Mouse (Mus musculus): ENCODE measurements around the gene Gldc.

Gene Gldc

DNA sequence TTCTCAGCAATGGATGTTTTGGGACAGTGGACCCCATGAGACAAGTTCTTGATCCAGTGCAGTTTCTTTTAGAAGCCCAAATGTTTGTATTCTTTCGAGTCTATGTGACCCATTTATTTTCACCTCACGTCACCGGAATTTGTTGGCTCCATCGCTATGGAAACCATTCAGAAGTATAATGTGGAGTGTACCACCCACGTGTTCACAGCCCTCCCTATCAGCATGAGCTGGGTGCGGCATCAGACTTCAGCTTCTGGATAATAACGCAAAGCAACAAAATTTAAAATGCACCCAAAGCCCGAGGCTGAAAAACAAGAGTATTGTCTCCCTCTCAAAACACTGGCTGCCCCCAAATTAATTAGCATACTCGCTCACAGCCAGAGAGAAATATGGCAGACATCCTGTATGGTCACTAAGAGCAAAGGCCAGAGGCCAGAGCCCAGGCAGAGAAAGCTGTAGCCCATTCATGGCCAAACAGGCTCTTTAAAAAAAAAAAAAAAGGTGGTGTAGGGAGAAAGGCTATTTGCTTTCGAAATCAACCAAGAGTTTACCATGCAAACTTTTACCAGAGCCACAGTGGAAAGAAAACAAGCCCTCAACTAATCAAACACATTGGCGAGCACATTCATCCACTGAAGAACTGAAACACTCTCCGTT lies 18.1 kb downstream of the Gldc start:
- DNase-seq (ENCODE audit: low spot score), result no peak

DNA sequence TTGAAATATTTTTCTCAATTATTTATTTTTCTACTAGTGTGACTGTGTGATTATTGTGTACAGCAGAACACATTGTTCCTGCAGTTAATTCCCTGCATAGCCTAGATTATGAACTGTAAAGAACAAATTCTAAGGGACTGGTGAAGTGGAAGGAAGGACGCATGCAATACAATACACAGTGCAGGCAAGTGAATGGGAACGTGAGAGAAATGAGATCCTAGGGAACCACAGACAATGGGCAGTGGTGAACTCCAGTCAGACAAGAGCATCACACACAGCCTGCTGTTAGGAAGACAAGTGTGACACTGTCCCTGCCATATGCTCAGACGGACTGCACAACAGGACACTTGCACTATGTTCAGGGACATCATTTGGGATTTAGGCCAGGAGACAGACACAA lies 21.5 kb downstream of the Gldc start:
- DNase-seq (ENCODE audit: low spot score), result no peak

DNA sequence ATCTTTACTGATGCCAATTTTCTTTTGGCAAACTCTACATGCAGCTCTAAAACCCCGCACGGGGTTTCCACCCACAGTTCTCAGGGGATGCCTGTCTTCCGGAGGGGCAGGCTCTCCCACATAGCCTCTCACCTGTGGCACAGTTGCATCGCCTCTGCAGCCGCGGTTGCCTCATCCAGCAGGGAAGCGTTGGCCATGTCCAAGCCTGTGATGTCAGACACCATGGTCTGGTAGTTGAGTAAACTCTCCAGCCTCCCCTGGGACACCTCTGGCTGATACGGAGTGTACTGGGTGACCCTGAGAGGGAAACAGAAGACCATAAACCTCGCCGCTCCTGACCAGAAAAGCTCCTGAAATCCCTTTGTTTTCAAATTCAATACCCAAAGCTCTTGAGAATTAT lies 23.9 kb downstream of the Gldc start:
- no peak for DNase-seq (ENCODE audit: low spot score)

DNA sequence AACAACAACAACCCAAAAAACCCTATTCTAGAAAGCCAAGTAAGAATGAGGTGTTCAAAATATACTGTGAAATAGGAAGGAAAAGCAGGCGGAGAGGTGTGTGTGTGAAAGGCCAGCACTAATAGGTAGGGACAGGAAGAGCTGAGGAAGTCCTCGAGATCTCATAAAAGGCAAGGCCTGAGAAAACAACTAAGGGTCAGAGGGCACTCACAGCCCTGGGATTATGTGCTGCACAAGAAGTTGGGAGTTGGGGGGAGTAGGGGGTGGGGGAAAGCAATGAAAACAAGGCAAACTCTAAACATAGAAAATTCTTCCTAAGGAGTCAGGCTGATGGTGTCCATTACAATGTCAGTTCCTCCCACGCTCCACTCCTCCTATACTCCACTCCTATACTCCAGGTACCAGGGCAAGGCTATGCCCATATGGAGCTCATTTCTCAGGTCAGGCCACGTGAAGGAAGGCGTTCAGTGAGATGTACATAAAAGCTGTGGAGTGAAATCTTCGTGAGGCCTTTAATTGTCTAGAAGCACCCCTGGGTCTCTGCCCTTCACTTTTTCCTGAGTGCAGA lies 25.9 kb downstream of the Gldc start:
- no peak for DNase-seq (ENCODE audit: low spot score)

DNA sequence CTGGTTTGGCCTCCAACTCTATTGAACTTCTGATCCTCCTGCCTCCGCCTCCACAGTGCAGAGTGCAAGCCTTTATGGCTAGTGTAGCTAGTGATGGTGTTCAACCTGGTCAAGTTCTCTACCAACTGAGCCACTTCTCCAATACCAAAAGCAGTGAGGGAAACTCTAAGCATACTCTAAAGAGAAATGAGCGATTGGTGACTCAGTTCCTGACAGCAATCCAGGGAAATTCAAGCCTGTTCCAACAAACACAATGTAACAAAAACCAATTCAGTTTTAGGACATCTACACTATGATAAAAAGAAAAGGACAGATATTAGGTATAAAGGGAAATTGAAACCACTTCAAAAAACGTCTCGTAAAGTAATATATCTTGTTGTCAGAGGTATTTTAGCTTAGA lies 27.9 kb downstream of the Gldc start:
- DNase-seq (ENCODE audit: low spot score), result no peak

DNA sequence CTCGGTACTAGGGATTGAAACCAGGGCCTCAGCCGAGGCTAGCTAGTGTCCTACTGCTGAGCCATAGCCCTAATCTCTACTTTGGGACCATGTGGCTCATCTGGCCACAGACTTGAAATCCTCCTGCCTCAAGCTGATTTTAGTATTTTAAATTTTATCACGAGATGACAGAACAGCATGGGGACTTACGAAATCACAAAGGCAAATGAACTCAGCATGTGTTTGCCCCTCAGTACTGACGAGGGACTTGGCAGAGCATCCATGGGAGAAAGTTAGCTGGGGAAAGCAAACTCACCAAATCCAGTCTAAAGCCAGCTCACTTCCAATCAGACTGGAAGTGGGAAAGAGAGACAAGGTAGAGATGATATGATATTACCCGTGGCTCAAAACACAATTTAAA lies 28.5 kb downstream of the Gldc start:
- no peak for DNase-seq (ENCODE audit: low spot score)

DNA sequence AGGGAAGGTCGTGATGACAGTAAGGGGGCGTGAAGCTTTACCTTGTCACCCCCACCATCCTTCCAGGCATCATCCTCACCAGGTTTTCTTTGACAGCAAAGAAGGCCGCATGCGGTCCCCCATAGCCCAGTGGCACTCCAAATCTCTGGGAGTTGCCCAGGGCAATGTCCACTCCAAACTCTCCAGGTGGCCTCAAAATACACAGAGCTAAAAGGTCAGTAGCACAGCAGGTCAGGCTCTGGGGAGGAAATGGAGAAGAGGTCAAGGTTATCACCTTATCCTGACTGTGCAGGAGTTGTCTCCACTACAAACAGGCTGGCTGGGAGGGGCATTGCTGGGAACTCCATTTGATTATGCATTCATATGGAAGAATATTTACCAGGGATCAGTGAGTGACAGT lies 30.1 kb downstream of the Gldc start:
- no peak for DNase-seq (ENCODE audit: low spot score)

DNA sequence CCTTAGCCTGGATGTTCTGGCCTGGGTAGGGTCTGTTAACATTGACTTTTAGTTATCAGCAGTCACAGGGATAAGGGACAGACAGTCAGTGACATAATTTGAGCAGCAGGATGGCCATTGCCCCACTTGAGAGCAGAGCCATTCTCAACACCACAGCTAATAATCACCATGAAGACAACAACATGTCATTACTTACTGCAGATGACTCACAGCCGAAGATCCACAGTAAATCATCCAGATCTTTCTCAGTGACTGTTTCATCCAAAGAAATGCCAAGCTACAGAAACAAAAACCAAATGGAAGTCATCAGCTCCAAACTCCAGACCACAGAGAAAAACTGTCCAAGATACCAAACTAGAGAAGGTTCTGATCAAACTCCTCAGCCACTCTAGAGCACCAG lies 38.9 kb downstream of the Gldc start:
- no peak for DNase-seq (ENCODE audit: low spot score)

DNA sequence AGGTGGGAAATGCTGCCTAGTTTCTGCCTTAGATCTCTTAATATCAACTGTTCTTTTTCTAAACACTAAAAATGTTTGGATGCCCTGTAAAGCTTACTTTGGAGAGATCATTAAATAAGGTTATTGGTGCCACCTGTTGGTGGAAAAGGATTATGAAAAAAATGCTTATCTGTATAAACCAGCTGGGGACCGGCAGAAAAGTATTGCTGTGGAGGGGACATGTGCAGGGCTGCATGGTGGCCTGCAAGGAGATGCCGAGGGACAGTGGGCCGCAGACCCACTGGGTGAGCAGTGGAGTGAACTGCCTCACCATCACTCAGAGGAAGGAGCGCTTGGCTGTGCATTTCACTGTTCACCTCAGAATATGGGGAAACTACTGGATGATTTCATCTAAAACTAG lies 47.1 kb downstream of the Gldc start:
- no peak for DNase-seq (ENCODE audit: low spot score)

DNA sequence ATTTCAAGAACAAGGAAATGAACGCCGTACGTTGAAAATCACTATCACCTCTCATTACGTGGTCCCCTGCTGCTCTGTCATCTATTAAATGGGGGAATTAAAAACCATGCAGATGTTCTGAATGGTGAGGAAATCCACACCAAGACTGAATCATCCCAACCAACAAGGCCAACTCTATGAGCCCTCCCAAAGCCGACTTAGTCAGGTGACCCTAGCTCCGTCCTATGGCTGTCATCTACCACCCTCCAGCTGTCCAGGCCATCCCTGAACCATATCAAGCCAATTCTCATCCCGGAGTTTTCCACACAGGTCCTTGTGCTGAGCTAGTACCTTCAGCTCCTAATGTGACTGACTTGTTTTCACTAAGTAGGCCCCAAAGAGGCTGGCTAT lies 49.6 kb downstream of the Gldc start:
- DNase-seq (ENCODE audit: low spot score), result no peak

DNA sequence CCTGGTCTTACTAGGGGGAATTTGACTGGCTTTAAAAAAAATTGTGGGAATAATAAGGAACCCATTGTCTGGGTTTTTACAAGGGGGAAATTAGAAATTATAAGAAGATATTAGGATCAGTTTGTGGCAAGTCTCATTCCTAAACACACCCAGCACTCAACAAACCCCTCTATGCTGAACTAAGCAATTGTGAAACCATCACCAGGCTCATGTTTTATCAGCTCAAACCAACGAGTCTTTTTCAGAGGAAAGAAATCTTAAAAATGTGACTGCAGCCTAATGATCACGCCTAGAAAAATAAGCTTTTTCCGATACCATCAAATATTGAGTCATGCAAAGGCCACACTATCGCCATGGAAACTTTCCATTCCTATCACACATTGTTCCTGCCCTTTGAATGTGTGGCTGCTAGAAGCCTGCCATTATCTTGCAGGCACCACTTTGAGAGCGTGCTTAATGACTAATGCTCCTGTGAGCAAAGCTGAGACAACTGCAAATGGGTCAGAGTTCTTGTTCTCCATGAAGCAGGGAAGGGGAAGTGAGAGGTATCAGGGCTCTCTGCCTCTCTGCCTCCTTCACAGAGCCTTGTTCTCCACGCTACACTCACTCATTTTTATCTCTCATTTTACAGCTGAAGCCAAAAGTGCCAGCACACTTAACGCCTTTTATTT lies 50.1 kb downstream of the Gldc start:
- DNase-seq (ENCODE audit: low spot score), result no peak

DNA sequence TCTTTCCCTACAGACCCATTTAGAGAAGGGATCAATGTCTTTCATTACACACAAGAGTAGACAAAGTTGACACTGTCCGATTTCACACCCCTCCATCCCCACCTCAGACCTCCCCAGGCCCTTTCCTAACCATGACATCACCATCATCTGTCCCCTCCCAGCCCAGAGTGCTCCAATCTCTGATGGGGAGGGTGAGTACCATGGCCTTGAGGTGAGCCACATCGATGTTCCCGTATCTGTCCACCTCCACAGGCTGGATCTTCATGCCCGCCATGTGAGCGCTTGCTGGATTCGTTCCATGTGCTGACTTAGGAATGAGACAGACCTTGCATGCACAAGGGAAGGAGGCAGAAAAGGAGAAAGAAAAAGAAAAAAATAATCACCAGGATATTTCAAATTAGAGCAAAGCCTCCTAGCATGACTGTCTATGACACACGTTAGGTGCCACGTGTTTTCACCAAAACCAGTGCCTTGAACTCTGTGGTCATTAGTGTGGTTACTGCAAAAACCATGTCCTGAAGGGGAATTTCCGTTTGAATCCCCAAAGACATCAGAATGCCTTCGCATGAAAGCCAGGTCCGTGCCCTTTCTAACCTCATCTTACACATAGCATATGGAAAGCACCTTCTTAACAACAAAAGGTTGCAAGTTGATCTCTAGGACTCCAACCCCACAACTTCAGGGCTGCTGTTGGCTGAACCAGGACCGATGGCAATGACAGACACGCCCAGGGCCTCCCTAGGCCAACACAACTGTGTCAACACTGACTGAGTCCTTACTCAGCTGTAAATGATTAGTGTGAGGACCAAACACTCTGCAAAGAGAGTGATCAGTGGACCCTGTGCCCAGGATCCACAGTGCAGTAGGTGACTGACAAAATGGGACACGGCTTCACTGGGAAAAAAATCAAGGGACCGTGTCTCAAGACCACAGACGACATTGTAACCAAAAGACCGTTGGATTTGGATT lies 56.6 kb downstream of the Gldc start:
- DNase-seq (ENCODE audit: low spot score), result no peak

DNA sequence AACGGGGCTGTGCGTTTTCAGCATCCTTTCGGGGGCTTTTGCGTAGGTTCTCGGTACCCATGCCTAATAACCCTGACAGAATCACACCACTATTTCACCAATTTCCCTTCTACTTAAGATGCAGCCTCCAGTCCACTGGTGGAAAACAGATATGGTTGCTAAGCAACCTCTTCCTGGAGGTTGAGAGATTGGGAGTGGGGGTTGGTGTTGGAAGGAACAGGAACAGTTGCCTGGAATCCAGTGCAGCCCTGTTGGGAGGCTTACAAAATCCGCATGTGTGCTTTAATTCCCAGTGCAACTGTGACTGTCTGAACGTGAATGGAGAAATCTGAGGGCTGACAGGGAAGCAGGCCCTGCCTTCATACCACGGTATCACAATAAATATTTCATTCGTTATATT lies 57.5 kb downstream of the Gldc start:
- DNase-seq (ENCODE audit: low spot score), result no peak

DNA sequence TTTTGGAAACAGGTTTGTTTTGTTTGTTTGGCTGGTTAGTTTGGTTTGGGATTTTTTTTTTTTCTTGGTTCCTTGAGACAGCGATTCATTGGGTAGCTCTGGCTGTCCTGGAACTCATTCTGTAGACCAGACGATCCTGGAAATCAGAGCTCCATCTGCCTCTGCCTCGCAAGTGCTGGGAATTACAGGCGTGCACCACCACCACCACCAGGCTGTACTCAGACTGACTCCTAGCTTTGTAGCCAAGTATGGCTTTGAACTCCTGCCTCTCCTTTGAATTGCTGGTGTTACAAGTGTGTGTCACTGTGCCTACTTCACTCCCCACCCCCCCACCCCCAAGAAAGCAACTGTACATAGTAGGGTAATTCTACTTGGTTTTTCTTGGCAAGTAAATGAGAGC lies 58.0 kb downstream of the Gldc start:
- DNase-seq (ENCODE audit: low spot score), result no peak

DNA sequence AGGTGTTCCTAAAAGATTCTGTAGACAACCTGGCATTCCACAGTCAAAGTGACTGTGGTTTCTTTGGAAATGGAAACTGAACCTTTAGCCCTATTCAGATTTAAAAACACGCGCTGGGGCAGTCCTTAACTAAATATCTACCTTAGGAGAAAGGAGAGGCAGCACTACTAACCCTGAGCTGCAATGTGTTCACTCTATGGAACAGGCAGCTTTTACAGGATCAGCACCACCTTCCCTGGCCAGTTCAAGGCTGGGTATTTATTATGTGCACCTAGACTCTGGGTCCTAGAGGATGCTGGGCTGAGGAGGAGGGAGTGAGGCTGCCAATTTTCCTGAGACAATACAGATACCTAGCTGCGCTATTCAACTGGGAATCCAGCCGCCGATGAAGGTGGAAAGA lies 59.6 kb downstream of the Gldc start:
- no peak for DNase-seq (ENCODE audit: low spot score)

DNA sequence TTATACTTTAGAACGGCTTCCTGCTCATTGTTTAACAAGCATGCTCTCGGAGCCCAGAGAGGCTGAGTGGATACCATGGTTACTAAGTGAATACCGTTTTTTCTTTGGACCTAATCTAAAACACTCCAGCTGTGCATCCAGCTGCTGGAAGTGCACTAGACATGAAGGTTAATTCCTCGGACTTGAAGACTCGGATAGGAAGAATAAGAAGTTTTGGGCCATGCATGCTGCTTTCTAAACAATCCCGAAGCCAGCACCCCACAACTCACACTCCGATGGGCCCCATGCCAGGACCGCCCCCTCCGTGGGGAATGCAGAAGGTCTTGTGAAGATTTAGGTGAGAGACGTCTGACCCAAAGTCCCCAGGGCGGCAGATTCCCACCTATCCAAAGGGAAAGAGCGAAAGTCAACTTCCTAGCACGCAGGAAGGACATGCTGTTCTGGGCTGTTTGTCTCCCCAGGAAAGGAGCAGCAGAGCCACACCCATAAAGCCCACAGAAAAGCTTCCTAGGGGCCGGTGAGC lies 60.2 kb downstream of the Gldc start:
- no peak for DNase-seq (ENCODE audit: low spot score)

DNA sequence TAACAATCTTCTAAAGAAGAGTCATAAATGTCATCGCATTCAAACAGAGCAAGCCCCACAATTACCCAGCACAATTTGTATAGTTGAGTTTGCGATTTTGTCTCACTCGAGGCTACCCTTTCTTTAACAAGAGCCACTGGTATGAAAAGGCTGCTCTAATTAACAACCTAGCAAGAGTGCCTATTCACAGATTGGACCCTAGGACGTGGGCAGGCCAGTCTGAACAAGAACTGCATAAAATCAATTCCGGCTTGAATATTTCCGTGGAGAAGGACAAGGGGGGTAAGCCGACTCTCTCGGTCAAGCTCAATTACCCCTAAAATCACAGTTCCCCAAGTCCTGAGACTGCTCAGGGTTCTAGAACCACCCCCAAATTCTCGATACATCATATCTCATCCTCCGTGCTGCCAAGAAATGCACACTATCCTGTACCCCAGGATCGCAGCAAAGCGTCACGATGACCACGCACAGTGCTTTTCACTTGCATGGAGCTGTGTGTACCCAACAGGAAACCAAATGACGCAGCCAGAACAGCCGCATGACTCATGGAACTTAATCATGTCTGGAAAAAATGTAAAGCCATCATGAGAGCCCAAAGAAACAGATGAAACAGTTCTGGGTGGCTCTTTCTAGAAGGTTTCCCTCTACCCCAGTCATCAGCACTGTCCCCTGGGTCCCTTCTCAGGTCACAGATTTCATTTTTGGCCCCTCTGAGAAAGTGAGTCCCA lies 62.1 kb downstream of the Gldc start:
- no peak for DNase-seq (ENCODE audit: low spot score)

DNA sequence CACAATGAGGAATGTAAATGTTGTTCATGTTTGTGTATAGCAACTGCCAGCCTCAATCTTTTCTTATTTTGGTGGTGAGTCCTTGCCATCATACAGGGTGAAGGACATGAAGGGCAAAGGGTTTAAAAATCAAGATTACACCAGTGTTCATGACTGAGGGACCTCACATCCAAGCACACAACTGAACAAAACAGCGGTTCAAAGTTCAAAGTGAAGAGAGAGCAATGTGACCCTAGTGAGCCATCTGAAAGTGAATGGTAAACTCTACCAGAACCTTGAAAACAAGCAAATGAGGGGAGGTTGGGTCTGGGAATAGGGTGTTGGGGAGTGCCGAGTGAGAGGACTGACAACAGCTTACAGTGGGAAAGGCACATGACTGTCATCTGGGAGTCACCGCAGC lies 63.8 kb downstream of the Gldc start:
- no peak for DNase-seq (ENCODE audit: low spot score)

DNA sequence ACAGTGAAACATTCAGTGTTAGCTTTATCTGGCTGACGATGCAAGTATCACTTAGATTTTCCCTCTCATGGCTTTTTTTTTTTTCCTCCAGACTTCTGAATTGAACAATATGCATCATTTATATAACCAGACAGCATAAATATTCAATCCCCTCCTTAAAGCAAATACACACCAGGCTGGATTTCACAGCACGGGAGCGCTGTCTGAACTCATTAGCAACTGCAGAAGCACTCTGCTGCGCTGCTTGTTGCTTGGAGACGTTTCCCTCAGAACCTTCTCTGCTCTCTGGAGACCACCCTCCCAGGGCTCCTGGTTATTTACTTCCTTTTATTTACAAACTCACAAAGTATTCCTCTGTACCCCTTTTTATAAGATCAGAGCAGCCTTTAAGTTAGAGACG lies 66.1 kb downstream of the Gldc start:
- no peak for DNase-seq (ENCODE audit: low spot score)

DNA sequence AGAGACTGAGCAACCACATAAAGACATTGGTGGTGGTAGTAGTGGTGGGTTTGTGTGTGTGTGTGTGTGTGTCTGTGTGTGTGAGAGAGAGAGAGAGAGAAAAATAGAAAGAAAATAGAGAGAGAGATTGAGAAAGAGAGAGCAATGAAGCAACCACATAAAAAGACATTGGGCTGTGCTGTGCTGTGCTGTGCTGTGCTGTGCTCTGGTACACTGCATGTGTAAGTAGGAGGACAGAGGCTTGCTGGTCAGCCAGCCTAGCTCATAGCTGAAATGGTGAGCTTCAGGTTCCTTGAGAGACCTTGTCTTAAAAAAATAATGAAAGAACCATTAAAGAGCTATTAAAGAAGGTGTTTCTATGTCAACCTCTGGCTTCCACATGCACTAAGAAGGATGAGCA lies 66.6 kb downstream of the Gldc start:
- no peak for DNase-seq (ENCODE audit: low spot score)

DNA sequence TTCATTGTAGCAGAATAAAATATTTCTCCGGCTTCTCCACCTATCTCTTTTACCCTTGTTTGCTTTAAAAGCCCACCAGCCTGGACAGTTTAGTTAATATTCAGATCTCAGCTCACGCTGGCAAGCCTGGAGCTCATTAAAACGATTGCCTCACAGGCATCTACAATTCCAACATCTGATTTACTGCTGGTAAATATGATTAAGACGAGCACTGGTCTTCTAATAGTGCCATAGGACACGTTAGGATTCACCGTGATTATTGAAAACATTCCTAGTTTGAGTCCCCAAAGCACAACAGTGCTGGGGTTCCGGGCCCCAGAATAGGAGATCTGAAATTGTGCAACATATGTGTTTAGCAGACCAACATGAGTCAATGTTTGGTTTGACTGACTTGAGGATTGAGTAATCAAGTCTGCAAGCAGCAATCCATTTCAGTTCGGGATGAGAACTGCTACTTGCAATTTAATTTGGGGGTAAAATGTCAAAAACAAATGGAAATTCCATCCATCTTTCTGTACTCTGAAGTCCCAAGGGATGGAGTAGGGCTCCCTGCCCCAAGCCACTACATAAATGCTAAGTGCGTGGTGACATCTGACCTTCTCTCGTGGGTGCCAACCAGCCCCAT lies 67.9 kb downstream of the Gldc start:
- DNase-seq (ENCODE audit: low spot score), result no peak

All from ovary, adult 18-20 months (tissue).